In the genomic region with DNA sequence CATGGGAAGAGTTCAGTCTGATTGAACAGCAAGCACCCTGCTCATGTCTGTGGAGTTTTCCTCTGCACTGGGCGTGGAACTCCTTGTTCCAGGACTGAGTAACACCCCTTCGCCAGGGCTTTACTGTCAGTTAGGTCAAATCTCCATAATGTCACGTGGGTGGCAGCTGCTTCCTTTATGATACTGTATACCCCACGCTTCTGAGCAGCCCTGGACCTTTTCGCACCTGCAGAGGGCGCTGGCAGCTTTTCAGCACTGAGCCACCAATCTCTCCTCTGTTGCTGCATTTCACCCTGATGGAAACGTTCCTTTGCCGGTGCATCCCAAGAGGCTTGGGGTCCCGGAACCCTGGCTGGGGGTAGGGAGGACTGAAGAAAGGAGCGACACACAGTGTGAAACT, we compare ENCODE assay signal across 1 mouse cellular context.
TF ChIP-seq lines count a peak whose summit lies in the region.

No protein-coding gene starts in this region.

TF ChIP-seq in ES-E14, 5 proteins besides CTCF, POLR2A, EP300 and RAD21 (continued from another document):
- TF ChIP-seq ZNF384 (IDR thresholded peaks at IDR 0.05; ENCODE audit: low read depth, low read length) = no peak
- TF ChIP-seq HCFC1 (IDR thresholded peaks at IDR 0.05; ENCODE audit: borderline replicate concordance, insufficient read depth, low read length) = no peak
TF ChIP-seq in ES-E14: peak in this region for 0.
